Mouse (Mus musculus) spleen, embryonic (tissue): ENCODE results near the gene Ube3b.

Experiments used
- CTCF ChIA-PET: fragments of 350-600 bp; sonication (Branson Sonifier 250); formaldehyde crosslinking; loops from one replicate; lab custom pipeline; 2022; lab: Charles Lee

The Ube3b gene

DNA sequence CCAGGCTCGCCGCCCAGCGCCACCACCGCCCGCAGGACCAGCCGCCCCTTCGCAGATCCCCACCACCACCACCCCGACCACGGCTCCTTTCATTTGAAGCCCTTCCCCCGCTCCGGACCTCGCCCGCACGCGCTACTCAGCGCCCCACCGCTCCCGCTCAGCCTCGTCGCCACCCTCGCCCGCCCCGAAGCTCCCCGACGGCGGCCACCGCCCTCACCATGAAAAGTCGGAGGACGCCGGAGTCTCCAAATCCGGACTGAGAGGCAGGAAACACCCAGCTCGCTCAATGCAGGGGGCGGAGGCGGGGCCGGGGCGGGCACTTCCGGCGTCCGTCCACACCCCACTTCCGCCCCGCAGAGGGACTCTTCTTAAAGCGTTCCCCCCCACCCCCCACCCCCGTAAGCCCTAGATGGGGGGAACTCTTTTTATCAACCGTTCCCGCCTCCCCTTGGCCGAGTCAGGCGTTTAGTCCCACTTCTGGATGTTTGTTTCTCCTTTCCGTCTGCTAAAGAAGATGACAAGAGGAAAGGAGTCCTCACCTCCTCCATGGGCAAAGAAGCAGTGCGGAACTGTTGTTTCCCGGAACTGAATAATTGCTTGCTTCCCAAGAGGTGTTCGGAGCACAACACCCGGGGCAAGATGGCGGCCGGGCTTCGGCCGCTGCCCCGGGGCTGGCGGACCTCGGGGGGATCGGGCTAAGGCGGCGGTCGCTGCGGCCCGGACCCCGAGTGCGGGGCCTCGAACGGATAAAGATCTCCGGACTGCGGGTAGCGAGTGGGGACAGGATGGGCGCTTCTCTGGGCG is at the start of gene Ube3b, which contains the start of gene Kctd10:
TSS of gene Ube3b (plus strand) at position 399 of the 804 bp plus-strand sequence.
TSS of gene Kctd10 (minus strand) at position 300 of the 804 bp plus-strand sequence.
- CTCF ChIA-PET: interaction anchor here (0.6 kb wide), 2 partner anchors 106 to 1158 kb away, joined by 4 to 7 read pairs; no protein-coding TSS in a partner anchor

DNA sequence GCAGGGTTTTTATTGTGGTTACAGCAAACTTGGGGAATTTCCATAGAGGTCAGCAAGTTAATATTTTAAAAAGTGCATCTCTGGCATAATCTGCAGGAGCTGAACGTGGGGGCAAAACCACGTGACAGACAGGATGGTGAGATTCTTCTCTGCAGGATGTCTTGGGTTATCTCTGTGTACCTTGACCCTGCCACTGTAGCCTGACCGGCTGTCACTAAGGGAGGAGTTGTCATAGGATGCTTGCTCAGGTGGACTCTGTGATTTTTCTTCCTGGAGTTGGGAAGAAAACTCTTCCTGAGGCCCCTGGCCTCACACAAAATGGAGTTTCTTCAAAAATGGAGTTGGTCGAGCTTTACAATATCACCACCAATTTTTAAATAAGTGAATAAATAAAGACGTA is 37.4 kb upstream of the Ube3b start:
- CTCF ChIA-PET: no interaction called here

DNA sequence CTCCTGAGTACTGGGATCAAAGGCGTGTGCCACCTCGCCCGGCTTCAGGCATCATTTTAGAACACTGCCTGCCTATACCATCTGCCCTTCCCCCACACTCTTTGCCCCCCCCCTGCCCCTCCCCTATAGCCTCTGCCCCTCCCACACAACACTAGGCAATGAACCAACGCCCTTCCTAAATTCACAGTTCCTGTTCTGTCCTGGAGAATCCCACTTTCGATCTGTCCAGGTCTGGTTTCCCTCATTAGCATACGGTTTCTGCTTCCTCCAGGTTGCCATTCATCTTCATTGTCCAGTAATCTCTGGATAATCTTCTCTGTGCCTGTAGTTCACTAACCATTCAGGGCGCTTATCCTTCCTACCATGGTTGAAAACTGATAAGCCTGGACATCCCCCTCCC is 36.8 kb upstream of the Ube3b start:
- CTCF ChIA-PET: no interaction called here

GRCm38 (mm10) chr5:114345538-114345937 is 34.9 kb upstream of the Ube3b start:
- CTCF ChIA-PET: no interaction called here

DNA sequence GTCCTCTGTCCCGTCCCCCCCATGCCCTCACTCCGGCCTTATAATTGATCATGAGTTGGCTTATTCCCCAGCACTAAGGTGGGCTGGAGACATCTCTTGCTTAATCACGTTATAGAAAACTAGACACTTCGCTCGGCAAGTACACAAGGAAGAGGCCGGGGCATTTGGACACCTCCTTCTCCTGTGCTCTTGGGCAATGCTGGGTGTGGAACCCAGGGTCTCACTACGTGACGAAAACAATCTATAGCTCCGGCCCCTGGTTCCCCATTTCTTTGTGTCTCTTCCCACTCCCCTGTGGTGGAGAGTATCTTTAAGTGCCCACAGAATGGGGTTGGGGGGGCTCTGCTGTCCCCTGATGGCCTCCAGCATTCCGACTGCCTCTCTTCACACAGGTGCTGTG is 33.4 kb upstream of the Ube3b start:
- CTCF ChIA-PET: no interaction called here

GRCm38 (mm10) chr5:114351490-114351889 is 28.9 kb upstream of the Ube3b start:
- CTCF ChIA-PET: no interaction called here

DNA sequence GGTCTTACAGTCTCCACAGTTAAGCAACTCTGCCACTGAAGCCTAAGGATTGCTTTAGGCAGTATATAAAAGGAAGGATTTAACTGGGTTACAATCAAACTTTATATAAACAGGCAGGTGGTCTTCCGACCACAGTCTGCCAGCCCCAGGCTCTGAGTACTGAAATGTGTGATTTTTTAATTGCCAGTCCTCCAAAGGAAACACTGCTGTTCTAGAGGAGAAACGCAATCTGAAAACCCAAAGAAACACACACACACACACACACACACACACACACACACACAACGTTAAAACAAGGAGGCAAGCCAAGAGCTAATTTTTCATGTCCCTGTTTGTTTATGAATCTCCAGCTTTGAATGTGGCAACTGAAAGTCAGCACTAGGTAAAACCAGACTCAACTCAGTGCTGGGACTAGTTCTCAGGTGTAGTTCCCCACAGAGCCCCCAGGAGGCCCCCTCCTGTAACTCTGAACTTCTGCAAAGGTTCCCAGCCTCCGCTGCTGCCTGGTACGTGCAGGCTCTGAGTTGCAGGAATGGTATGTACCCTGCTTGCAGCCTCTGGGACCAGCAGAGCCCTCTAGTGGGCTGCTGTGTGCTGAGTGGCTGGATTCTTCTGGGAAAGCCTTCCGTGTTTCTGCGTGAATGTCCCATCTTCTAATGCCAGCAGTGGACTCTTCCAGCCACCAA is 24.0 kb upstream of the Ube3b start:
- CTCF ChIA-PET: no interaction called here

- CTCF ChIA-PET: no interaction called here
Measured at GRCm38 (mm10) chr5:114356936-114357751, 23.3 kb upstream of the Ube3b start.

- CTCF ChIA-PET: no interaction called here
Measured at GRCm38 (mm10) chr5:114358833-114359232, 21.6 kb upstream of the Ube3b start.

- CTCF ChIA-PET: interaction anchor here (0.5 kb wide), 1 partner anchor 38 kb away, joined by 3 read pairs; no protein-coding TSS in a partner anchor
Measured at GRCm38 (mm10) chr5:114359586-114359985, 20.8 kb upstream of the Ube3b start.

DNA sequence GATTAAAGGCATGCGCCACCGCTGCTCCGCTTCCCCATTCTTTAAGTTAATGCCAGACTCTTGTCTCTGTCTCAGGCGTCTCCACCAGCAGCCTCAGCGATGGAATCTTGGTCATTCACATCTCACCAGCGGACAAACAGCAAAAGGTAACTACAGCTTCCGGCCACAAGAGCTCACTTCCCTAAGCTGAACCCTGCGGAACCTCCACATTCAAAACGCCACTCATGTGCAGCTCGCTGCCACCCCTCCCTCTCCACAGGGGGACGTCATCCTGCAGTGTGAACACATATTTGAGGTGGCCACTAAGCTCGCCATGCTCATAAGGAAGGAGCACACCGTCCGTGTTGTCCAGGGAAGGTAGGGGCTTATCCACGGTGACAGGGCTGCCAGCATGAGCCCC is 19.4 kb upstream of the Ube3b start:
- CTCF ChIA-PET: no interaction called here

DNA sequence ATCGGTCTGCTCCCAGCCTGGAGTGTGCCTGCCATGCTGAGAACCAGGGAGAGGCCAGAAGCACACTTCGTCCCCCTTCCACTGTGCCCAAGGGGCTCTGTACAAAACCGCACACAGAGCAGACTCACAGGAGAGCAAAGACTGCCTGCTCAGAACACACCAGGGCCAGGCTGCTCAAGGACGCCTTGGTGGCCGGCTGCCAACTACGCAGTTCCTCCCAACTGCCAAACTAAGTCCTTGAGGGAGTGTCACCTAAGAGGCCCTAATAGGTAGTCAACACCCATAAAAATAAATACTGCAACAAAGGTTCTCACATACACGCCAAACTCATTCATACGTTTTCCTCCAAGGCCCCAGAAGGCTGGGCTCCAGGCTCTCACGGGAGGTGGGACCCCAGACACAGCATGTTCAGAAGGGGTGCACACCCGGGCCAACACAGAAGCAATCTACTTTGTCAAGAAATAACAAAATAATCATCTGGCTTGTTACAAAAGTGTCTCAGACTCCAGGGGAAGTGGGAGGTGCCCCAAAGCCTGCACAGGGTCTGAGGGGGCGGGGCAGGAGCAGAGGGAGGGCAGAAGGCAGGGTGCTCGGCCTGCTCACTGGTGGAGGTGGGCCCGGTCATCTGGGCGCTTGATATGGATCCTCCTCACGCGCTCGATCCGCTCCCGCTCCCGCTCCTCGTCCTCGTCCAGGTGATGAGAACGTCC is 15.2 kb upstream of the Ube3b start:
- CTCF ChIA-PET: no interaction called here

DNA sequence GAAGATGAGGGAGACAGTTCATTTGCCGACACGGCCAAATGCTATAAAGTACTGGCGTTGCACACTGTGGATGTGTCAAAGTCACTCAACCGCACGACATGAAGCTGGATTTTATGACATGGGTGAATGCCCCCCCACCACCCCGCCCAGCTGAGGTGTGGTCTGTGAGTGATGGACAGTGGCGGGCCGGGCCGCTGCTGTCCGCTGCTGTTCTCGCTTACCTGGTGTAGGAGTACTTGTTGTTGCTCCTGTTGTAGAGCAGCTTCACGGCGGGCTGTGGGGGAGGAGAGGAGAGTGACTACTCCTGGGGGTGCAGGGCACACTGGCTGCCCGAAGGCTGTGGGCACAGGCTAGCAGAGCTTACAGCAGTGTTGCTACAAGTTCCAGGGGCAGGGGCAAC is 12.3 kb upstream of the Ube3b start:
- CTCF ChIA-PET: no interaction called here

- CTCF ChIA-PET: no interaction called here
Measured at GRCm38 (mm10) chr5:114368803-114369496, 11.5 kb upstream of the Ube3b start.

DNA sequence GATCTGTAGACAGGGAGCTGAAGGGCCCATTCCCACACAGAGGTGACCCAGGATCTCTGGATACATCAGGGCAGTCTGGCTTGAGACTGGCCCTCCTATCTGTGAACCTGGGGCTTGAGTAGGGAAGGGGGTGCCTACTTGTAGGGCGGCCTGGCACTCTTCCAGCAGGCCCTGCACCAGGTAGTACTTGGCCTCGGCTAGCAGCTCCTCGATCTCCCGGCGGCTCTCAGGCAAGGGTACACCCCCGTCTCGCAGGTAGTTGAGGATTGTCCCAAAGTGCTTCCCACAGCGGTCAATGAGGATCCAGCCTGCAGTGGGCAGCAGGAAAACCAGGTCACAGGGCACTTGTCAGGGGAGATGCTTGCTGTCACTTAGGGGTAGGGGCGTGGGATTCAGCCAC is 10.5 kb upstream of the Ube3b start:
- CTCF ChIA-PET: no interaction called here

- CTCF ChIA-PET: no interaction called here
Measured at GRCm38 (mm10) chr5:114370371-114370776, 10.0 kb upstream of the Ube3b start.

DNA sequence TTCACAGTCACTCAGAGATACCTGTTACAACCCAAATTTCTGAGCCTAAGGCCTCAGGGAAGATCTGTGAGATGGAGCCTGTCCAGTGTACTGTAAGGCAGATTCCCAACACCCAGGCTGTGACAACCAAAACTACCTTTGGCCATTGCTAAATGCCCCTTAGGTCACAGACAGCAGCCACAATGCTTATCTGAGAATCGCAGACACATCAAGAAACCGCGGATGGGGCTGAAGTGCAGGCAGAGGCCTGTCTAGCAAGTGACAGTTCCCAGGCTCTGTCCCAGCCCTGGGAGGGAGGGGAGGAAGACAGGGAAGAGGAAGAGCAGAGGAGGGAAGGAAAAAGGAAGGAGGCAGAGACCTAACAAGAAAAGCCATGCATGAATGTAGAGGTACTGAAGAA is 9.1 kb upstream of the Ube3b start:
- CTCF ChIA-PET: no interaction called here

DNA sequence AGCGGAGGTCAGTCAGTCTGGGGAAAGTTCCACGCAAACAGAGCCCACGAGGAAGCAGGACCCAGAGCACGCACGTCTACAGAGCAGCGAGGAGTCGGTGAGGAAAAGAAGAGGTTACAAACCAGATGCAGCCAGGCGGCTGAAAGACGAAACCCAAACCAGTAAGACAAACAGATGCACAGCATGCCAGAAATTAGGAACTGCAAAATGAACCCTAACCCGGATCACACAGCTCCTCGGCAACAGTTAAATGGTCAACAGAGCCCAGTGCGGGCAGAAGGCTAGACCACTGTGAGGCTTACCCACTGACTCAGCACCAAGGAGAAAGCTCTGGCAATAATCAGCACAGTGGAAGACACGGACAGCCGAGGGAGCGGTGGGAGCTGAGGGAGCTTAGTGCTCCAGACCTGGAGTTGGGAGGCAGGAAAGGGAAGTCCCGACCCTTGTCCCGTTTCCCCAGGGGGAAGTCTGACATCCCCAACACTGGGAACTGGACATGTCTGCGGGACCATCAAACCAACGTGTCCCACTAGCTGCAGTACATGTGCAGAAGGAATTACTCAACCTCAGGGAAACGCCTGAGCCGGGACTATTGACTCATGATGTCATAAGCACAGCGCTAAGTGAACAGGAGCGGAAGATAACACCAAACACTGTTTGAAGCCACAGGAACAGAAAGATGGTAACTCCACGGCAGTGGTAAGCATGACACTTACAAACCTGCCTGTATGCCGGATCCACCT is 8.5 kb upstream of the Ube3b start:
- CTCF ChIA-PET: no interaction called here

- CTCF ChIA-PET: no interaction called here
Measured at GRCm38 (mm10) chr5:114372565-114372964, 7.8 kb upstream of the Ube3b start.

- CTCF ChIA-PET: no interaction called here
Measured at GRCm38 (mm10) chr5:114373174-114373573, 7.2 kb upstream of the Ube3b start.
